Mouse (Mus musculus) adrenal gland, postnatal 36 days (tissue): ENCODE measurements at regions not wholly inside any gene's neighbourhood (a gene's known extent, or its start where the extent isn't known, plus 50 kb on each side); places are given as distances from the start of the nearest gene placed in this dataset.
A peak's percentile ranks its signal among the peaks of the same experiment; 100 is the strongest.

ENCODE experiments used
- DNase-seq, 2 experiments: peaks; one replicate each; pipeline ENCODE4 v3.0.0; 2021; ENCODE audit warnings: mixed read lengths in 1 of 2

- DNase-seq: no peak
Observed at GRCm38 (mm10) chr7:123059718-123060337, 63.9 kb upstream of the Tnrc6a start.

GRCm38 (mm10) chr7:123063264-123064011, 60.2 kb upstream of the Tnrc6a start:
- no peak for DNase-seq

- DNase-seq: peak; percentile 68 to 82
Observed at GRCm38 (mm10) chr7:123065951-123066351, 57.7 kb upstream of the Tnrc6a start.

GRCm38 (mm10) chr7:123067396-123067795, 56.3 kb upstream of the Tnrc6a start:
- no peak for DNase-seq

- no peak for DNase-seq
Observed at GRCm38 (mm10) chr7:123068241-123068640, 55.4 kb upstream of the Tnrc6a start.

GRCm38 (mm10) chr7:123068715-123069273, 54.9 kb upstream of the Tnrc6a start:
- DNase-seq: peak; percentile 78 to 86

- DNase-seq: peak; percentile 68 to 71
Observed at GRCm38 (mm10) chr7:123069280-123069679, 54.4 kb upstream of the Tnrc6a start.

GRCm38 (mm10) chr7:123070861-123071260, 52.8 kb upstream of the Tnrc6a start:
- no peak for DNase-seq
